Mouse (Mus musculus) midbrain, embryonic 15.5 days (tissue): ENCODE data around the gene Olfr560. TPM values are rescaled to one million over a fixed set of nuclear protein-coding genes. Genes with fewer than 3 reads are reported as not detected.

ENCODE experiments used
- ATAC-seq: fragments of 200-750 bp; cut with Nextera tagmentation; replicated peaks from 2 replicates; pipeline ENCODE4 v1.8.0; 2017; ENCODE audit warnings: moderate TSS enrichment
- H3K27ac ChIP-seq: fragments of 300-500 bp; sonication (generic); 2 replicates; pipeline ENCODE4 v1.5.1; 2015; ENCODE audit warnings: mild to moderate bottlenecking, inconsistent platforms
- H3K27me3 ChIP-seq: fragments of 300-500 bp; sonication (generic); replicated peaks from 2 replicates; pipeline ENCODE4 v1.6.1; 2015; ENCODE audit warnings: inconsistent platforms
- H3K36me3 ChIP-seq: fragments of 300-500 bp; sonication (generic); replicated peaks from 2 replicates; pipeline ENCODE4 v1.6.1; 2015; ENCODE audit warnings: inconsistent platforms
- H3K4me1 ChIP-seq: fragments of 300-500 bp; sonication (generic); 2 replicates; pipeline ENCODE4 v1.6.1; 2015; ENCODE audit warnings: inconsistent platforms
- H3K4me2 ChIP-seq: fragments of 300-500 bp; sonication (generic); 2 replicates; pipeline ENCODE4 v1.6.1; 2015; ENCODE audit warnings: inconsistent platforms, mild to moderate bottlenecking, moderate library complexity
- H3K4me3 ChIP-seq: fragments of 300-500 bp; sonication (generic); 2 replicates; pipeline ENCODE4 v1.5.1; 2015; ENCODE audit warnings: mild to moderate bottlenecking, inconsistent platforms
- H3K9ac ChIP-seq: fragments of 300-500 bp; sonication (generic); 2 replicates; pipeline ENCODE4 v1.6.1; 2015; ENCODE audit warnings: mild to moderate bottlenecking, inconsistent platforms
- H3K9me3 ChIP-seq: fragments of 300-500 bp; sonication (generic); 2 replicates; pipeline ENCODE4 v1.6.1; 2016; ENCODE audit warnings: inconsistent platforms
- WGBS: fragments of 180-500 bp; shearing (Covaris S2); methylation state at CpG from one replicate; pipeline ENCODE4 v1.1.7; 2015; ENCODE audit warnings: mixed read lengths; 5-methylcytosine and 5-hydroxymethylcytosine counted together
- polyA plus RNA-seq: library from polyadenylated mRNA; unstranded; fragments of >200 nt; fragmentation: Nextera tagmentation; extraction: Ambion mirVana; gene quantifications from 2 replicates; pipeline ENCODE4 v1.2.1, GENCODE M21; 2015

Gene Olfr560
- not detected in 2 replicates for polyA plus RNA-seq

DNA sequence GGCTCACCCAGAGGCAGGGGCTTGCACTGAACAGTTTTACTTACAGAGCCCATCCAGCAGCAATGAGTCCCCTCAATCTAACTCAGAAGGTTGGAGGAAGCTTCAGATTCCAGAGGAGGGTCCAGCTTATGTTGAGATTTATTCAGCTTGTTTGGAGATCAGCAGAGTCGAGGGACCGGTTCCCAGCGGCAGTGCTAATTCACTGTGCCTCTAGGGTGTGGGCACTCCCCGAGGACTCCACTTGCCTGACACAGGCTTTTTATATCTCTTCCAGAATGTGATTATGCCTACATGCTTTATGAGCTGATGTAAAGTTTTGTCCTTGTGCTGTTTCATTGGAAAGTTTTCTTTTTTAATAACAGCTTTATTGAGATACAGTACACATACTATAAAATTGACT lies at the start of gene Olfr560, which contains the start of gene Olfr78:
TSS of gene Olfr560 (minus strand) at position 101 of the 400 bp plus-strand sequence.
TSS of gene Olfr78 (minus strand) at position 206 of the 400 bp plus-strand sequence.
- H3K27ac ChIP-seq: no peak within 1 kb of the TSS
- H3K36me3 ChIP-seq: no peaks in the 10 kb centered on the region
- H3K4me2 ChIP-seq: no peak within 1 kb of the TSS
- 69% methylated on average over 4 of the region's 4 CpGs for WGBS
- no peak within 1 kb of the TSS for H3K9ac ChIP-seq
- H3K9me3 ChIP-seq: no peaks in the 10 kb centered on the region
- no peak within 1 kb of the TSS for H3K4me3 ChIP-seq
- H3K27me3 ChIP-seq: no peaks in the 10 kb centered on the region
- H3K4me1 ChIP-seq: no peaks in the 10 kb centered on the region
- ATAC-seq: no peak

DNA sequence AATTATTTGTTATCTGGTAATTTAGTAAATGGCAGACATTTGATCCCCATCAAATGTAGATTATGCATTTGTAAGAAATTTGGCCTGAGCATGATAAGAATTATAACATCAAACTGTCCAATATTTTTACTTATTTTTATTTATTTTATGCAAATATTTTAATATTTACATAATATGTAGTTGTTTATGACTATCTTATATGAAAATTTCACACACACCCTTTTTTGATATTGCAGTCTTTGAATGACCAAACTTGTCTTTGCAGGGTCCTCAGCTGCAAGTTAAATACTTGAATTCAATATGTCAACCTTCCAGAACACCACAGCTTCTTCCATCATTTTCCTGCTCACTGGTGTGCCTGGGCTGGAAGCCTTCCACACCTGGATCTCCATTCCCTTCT lies 44.0 kb upstream of the Olfr560 start, which contains the start of gene Olfr564:
TSS of gene Olfr564 (plus strand) at position 301 of the 400 bp plus-strand sequence.
- Histone ChIP-seq H3K9ac (no peak within 1 kb of the TSS), H3K27ac (no peak within 1 kb of the TSS), H3K4me2 (no peak within 1 kb of the TSS), H3K4me3 (no peak within 1 kb of the TSS), H3K4me1 (no peaks in the 10 kb centered on the region), H3K36me3 (no peaks in the 10 kb centered on the region), H3K27me3 (no peaks in the 10 kb centered on the region), H3K9me3 (no peaks in the 10 kb centered on the region)
- ATAC-seq: no peak

DNA sequence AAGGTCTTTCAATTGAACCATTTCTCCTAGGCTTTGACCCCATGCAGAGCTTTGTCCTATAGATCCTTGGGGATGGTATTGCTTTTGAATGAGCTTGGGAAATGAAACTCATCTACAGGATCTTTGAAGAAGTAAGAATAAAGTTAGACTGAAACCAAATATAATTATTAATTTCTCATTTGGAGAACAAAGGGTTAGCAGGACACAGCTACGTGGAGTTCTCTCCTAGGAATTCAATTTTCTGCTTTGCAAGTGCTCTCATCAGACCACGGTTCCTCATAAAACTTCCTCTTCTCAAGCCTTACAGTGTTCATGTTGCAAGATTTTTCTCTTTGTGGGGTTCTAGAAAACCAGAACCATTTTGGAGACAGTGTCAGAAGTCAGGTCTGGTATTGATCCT lies 11.8 kb upstream of the Olfr560 start, which contains the start of gene Olfr561:
TSS of gene Olfr561 (plus strand) at position 301 of the 400 bp plus-strand sequence.
- ATAC-seq: no peak
- H3K27me3 ChIP-seq: no peaks in the 10 kb centered on the region
- 81% methylated on average over 2 of the region's 2 CpGs for whole genome bisulfite sequencing

GRCm38 (mm10) chr7:102752086-102752485 lies 7.1 kb downstream of the Olfr560 start:
- 23% methylated on average over 1 of the region's 1 CpGs for WGBS
- no peaks in the 10 kb centered on the region for H3K9me3 ChIP-seq
- H3K27ac ChIP-seq: no peak overlapping the region
- no peak overlapping the region for H3K9ac ChIP-seq
- no peaks in the 10 kb centered on the region for H3K36me3 ChIP-seq
- no peak overlapping the region for H3K4me2 ChIP-seq
- H3K27me3 ChIP-seq: no peaks in the 10 kb centered on the region
- H3K4me1 ChIP-seq: no peaks in the 10 kb centered on the region
- no peak for ATAC-seq
- no peak overlapping the region for H3K4me3 ChIP-seq

More for the DNA sequence above, 11.8 kb upstream of the Olfr560 start, which contains the start of gene Olfr561:
- no peaks in the 10 kb centered on the region for H3K9me3 ChIP-seq
- no peak within 1 kb of the TSS for H3K4me2 ChIP-seq
- H3K36me3 ChIP-seq: no peaks in the 10 kb centered on the region
- H3K9ac ChIP-seq: no peak within 1 kb of the TSS
- H3K4me1 ChIP-seq: no peaks in the 10 kb centered on the region
- H3K4me3 ChIP-seq: no peak within 1 kb of the TSS
- H3K27ac ChIP-seq: no peak within 1 kb of the TSS

GRCm38 (mm10) chr7:102737705-102738104 lies 21.5 kb downstream of the Olfr560 start:
- Histone ChIP-seq H3K4me2 (no peak overlapping the region), H3K9ac (no peak overlapping the region), H3K27me3 (no peaks in the 10 kb centered on the region), H3K4me1 (no peaks in the 10 kb centered on the region), H3K27ac (no peak overlapping the region), H3K36me3 (no peaks in the 10 kb centered on the region), H3K9me3 (no peaks in the 10 kb centered on the region), H3K4me3 (no peak overlapping the region)
- 65% methylated on average over 2 of the region's 2 CpGs for WGBS
- no peak for ATAC-seq

- no peak overlapping the region for H3K9ac ChIP-seq
- no peaks in the 10 kb centered on the region for H3K4me1 ChIP-seq
- 79% methylated on average over 1 of the region's 1 CpGs for WGBS
- no peaks in the 10 kb centered on the region for H3K36me3 ChIP-seq
- no peaks in the 10 kb centered on the region for H3K9me3 ChIP-seq
- H3K27ac ChIP-seq: no peak overlapping the region
- no peak overlapping the region for H3K4me2 ChIP-seq
- H3K4me3 ChIP-seq: no peak overlapping the region
- H3K27me3 ChIP-seq: no peaks in the 10 kb centered on the region
- no peak for ATAC-seq
These were observed 25.4 kb downstream of the Olfr560 start for GRCm38 (mm10) chr7:102733793-102734192.

GRCm38 (mm10) chr7:102727391-102727790 lies 31.8 kb downstream of the Olfr560 start, which contains the start of gene Olfr559:
Olfr559 (minus strand) TSS chr7:102727491.
- Histone ChIP-seq H3K4me3 (no peak within 1 kb of the TSS), H3K4me2 (no peak within 1 kb of the TSS), H3K9me3 (no peaks in the 10 kb centered on the region), H3K36me3 (no peaks in the 10 kb centered on the region), H3K4me1 (no peaks in the 10 kb centered on the region), H3K9ac (no peak within 1 kb of the TSS), H3K27ac (no peak within 1 kb of the TSS), H3K27me3 (no peaks in the 10 kb centered on the region)
- ATAC-seq: no peak

- Histone ChIP-seq H3K36me3 (no peaks in the 10 kb centered on the region), H3K9ac (no peak within 1 kb of the TSS), H3K4me3 (no peak within 1 kb of the TSS), H3K27me3 (no peaks in the 10 kb centered on the region), H3K4me1 (no peaks in the 10 kb centered on the region), H3K4me2 (no peak within 1 kb of the TSS), H3K27ac (no peak within 1 kb of the TSS), H3K9me3 (no peaks in the 10 kb centered on the region)
- 38% methylated on average over 1 of the region's 1 CpGs for WGBS
- no peak for ATAC-seq
These were observed 40.2 kb downstream of the Olfr560 start, which contains the start of gene Olfr33 for GRCm38 (mm10) chr7:102718970-102719369. Olfr33 (minus strand) TSS chr7:102719070.

DNA sequence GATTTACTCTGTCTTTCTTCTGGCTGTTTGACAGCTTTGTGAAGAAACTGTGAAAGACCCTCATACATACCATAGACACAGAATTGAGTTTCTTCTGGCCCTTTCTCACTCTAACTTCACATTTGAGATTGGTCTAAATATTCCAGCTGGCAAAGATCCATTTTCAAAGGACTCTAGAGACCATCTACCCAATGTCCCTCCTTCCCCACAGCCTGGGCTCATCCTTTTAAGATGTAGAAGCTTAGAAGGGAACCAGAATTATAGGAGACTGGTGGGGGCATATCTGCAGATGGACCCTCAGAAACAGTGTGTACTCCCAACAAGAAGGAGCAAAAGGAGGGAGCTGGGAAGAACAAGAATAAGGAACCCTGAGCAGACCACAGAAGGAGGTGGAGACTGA lies 57.3 kb downstream of the Olfr560 start, which contains the start of gene Olfr558:
TSS of gene Olfr558 (plus strand) at position 301 of the 400 bp plus-strand sequence.
- Histone ChIP-seq H3K9me3 (no peaks in the 10 kb centered on the region), H3K4me1 (no peaks in the 10 kb centered on the region), H3K9ac (no peak within 1 kb of the TSS), H3K4me2 (no peak within 1 kb of the TSS), H3K27me3 (no peaks in the 10 kb centered on the region), H3K4me3 (no peak within 1 kb of the TSS), H3K27ac (no peak within 1 kb of the TSS), H3K36me3 (no peaks in the 10 kb centered on the region)
- ATAC-seq: no peak

Other genes with a start within 250 kb of the Olfr560 start
- gene Olfr547, start 224.6 kb downstream of the Olfr560 start, polyA plus RNA-seq: not detected in 2 replicates
- gene Olfr548-ps1, start 218.5 kb downstream of the Olfr560 start, polyA plus RNA-seq: not detected in 2 replicates
- gene Olfr549, start 209.5 kb downstream of the Olfr560 start, polyA plus RNA-seq: not detected in 2 replicates
- 0.28 TPM in 1 of 2 replicates, not detected in the other for gene Trim21, start 193.9 kb downstream of the Olfr560 start, polyA plus RNA-seq
- not detected in 2 replicates for gene Olfr550, start 187.9 kb downstream of the Olfr560 start, polyA plus RNA-seq
- not detected in 2 replicates for gene Olfr551, start 167.5 kb downstream of the Olfr560 start, polyA plus RNA-seq
- not detected in 2 replicates for gene Olfr552, start 161.6 kb downstream of the Olfr560 start, polyA plus RNA-seq
- gene Olfr553, start 141.1 kb downstream of the Olfr560 start, polyA plus RNA-seq: not detected in 2 replicates
- gene Olfr554, start 120.9 kb downstream of the Olfr560 start, polyA plus RNA-seq: not detected in 2 replicates
- gene Olfr555, start 100.5 kb downstream of the Olfr560 start, polyA plus RNA-seq: not detected in 2 replicates
- not detected in 2 replicates for gene Olfr556, start 94.5 kb downstream of the Olfr560 start, polyA plus RNA-seq
- gene Trim68, start 72.0 kb downstream of the Olfr560 start, polyA plus RNA-seq: 6.2 and 8.5 TPM in 2 replicates
- gene Olfr557, start 63.5 kb downstream of the Olfr560 start, polyA plus RNA-seq: not detected in 2 replicates
- gene Olfr558, start 57.2 kb downstream of the Olfr560 start, polyA plus RNA-seq: 0.05 TPM in 1 of 2 replicates, not detected in the other
- gene Olfr33, start 40.3 kb downstream of the Olfr560 start, polyA plus RNA-seq: not detected in 2 replicates
- gene Olfr559, start 31.9 kb downstream of the Olfr560 start, polyA plus RNA-seq: not detected in 2 replicates
- 0.09 TPM in 1 of 2 replicates, not detected in the other for gene Olfr78, start 105 bp upstream of the Olfr560 start, polyA plus RNA-seq
- gene Olfr561, start 11.9 kb upstream of the Olfr560 start, polyA plus RNA-seq: not detected in 2 replicates
- not detected in 2 replicates for gene Olfr564, start 44.1 kb upstream of the Olfr560 start, polyA plus RNA-seq
- gene Olfr566, start 99.4 kb upstream of the Olfr560 start, polyA plus RNA-seq: not detected in 2 replicates
- gene Olfr568, start 117.8 kb upstream of the Olfr560 start, polyA plus RNA-seq: not detected in 2 replicates
- not detected in 2 replicates for gene Olfr569, start 131.5 kb upstream of the Olfr560 start, polyA plus RNA-seq
- gene Olfr570, start 135.2 kb upstream of the Olfr560 start, polyA plus RNA-seq: not detected in 2 replicates
- gene Olfr571, start 158.2 kb upstream of the Olfr560 start, polyA plus RNA-seq: not detected in 2 replicates
- not detected in 2 replicates for gene Olfr572, start 165.0 kb upstream of the Olfr560 start, polyA plus RNA-seq
- not detected in 2 replicates for gene Olfr573-ps1, start 183.2 kb upstream of the Olfr560 start, polyA plus RNA-seq
- gene Olfr574, start 189.1 kb upstream of the Olfr560 start, polyA plus RNA-seq: not detected in 2 replicates
- not detected in 2 replicates for gene Olfr575, start 199.4 kb upstream of the Olfr560 start, polyA plus RNA-seq
- not detected in 2 replicates for gene Olfr576, start 203.3 kb upstream of the Olfr560 start, polyA plus RNA-seq
- gene Olfr577, start 216.6 kb upstream of the Olfr560 start, polyA plus RNA-seq: not detected in 2 replicates
- not detected in 2 replicates for gene Olfr578, start 230.0 kb upstream of the Olfr560 start, polyA plus RNA-seq